Mouse (Mus musculus): ENCODE measurements at regions not wholly inside any gene's neighbourhood (a gene's known extent, or its start where the extent isn't known, plus 50 kb on each side); places are given as distances from the start of the nearest gene placed in this dataset.

DNA sequence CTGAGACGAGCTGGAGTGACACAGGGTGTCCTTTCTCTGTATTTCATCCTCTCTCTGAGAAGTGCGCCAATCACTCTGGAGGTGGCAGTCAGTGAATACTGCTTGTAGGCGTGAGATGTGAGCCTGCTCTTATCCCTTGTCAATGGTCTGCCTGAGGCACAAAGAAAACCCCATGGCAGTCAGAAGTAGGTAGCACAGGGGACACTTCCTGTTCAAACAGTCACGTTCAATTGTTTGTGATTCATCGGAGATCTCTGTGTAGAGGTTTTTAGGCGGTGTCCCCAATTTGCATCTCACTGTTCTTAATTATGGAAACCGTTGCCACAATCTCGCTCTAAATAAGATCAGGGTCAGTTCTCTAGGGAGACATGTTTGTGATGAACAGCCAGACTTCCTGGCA is 447.7 kb downstream of the Glrx3 start:
- no peak overlapping the region for H3K27ac ChIP-seq (replicated peaks; ENCODE audit: insufficient read depth, low read depth, low read length)
- 65% methylated on average over 8 of the region's 8 CpGs for WGBS

DNA sequence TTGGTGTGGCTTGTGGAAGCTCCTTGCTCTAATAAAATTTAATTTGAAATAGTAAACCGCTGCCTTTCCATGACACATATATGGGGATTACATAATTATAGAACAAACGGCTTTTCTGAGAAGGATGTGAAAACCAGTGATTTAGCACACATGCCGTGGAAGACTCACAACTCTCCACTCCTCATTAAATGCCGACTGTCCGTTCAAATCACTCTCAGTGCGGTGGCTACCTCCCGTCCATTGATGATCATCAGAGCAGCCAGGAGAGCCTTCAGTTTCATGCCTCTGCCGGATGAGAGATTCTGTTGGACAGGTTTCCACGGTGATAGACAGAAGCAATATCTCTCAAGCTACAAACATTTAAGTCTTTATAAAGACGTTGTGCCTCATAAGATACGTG is 451.3 kb downstream of the Glrx3 start:
- no peak for DNase-seq (ENCODE audit: extremely low read depth, low read depth, low spot score)
- no peaks in the 10 kb centered on the region for H3K36me3 ChIP-seq (ENCODE audit: control insufficient read depth, insufficient read depth, low read length)
- no peak overlapping the region for H3K9ac ChIP-seq (ENCODE audit: low read depth, low read length)
- H3K27me3 ChIP-seq (ENCODE audit: control insufficient read depth, insufficient read depth, low read length): no peaks in the 10 kb centered on the region
- no peaks in the 10 kb centered on the region for H3K4me1 ChIP-seq (ENCODE audit: control insufficient read depth, insufficient read depth, low read length)
- no peaks in the 10 kb centered on the region for H3K79me2 ChIP-seq (ENCODE audit: control insufficient read depth, insufficient read depth, low read length)
- H3K27ac ChIP-seq (replicated peaks; ENCODE audit: insufficient read depth, low read depth, low read length): no peak overlapping the region
- WGBS: 88% methylated on average over 11 of the region's 11 CpGs
- TF ChIP-seq CTCF (IDR thresholded peaks at IDR 0.05; ENCODE audit: low read depth, low read length) (no peak), POLR2A (IDR thresholded peaks at IDR 0.05; ENCODE audit: extremely low read depth, insufficient read depth, low read length) (no peak)
- no peak overlapping the region for H3K4me3 ChIP-seq (ENCODE audit: insufficient read depth, low read depth, low read length)

More for the DNA sequence above, 447.7 kb downstream of the Glrx3 start:
- no peaks in the 10 kb centered on the region for H3K27me3 ChIP-seq (ENCODE audit: control insufficient read depth, insufficient read depth, low read length)
- no peak for TF ChIP-seq POLR2A (IDR thresholded peaks at IDR 0.05; ENCODE audit: extremely low read depth, insufficient read depth, low read length)
- TF ChIP-seq CTCF (IDR thresholded peaks at IDR 0.05; ENCODE audit: low read depth, low read length): no peak
- no peak overlapping the region for H3K9ac ChIP-seq (ENCODE audit: low read depth, low read length)
- H3K4me3 ChIP-seq (ENCODE audit: insufficient read depth, low read depth, low read length): no peak overlapping the region
- no peaks in the 10 kb centered on the region for H3K79me2 ChIP-seq (ENCODE audit: control insufficient read depth, insufficient read depth, low read length)
- no peaks in the 10 kb centered on the region for H3K4me1 ChIP-seq (ENCODE audit: control insufficient read depth, insufficient read depth, low read length)
- no peak for DNase-seq (ENCODE audit: extremely low read depth, low read depth, low spot score)
- no peaks in the 10 kb centered on the region for H3K36me3 ChIP-seq (ENCODE audit: control insufficient read depth, insufficient read depth, low read length)

DNA sequence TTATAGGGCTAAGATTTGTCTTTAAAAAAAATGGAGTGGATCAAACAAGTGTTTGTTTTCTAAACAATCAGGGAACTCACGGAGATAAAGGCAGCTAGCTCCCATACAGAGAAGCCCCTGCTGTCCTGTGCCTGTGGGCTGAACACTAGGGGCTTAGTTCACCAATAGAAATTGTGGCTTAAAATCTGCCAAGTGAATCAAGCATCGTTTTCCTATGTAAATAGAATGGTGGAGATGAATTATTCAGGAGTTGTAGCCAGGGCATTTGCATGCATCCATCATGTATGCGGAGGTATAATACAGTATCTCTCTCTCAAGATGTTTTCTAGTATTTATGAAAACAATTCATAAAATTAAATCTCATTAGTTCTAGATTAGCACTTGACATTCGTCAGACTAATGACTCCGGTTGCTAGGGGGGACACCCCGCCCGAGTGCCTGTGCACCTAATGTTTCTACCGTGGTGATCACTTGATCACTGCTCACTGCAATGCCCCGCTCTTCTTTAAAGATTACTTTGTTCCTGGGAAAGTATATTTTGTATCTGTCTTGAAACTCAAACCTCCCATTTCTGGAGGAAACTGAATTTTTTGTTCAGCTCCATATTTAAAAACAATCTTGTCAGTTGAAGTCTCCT is 469.1 kb downstream of the Glrx3 start:
- Histone ChIP-seq H3K27me3 (ENCODE audit: control insufficient read depth, insufficient read depth, low read length) (no peaks in the 10 kb centered on the region), H3K36me3 (ENCODE audit: control insufficient read depth, insufficient read depth, low read length) (no peaks in the 10 kb centered on the region), H3K4me1 (ENCODE audit: control insufficient read depth, insufficient read depth, low read length) (no peaks in the 10 kb centered on the region), H3K4me3 (ENCODE audit: insufficient read depth, low read depth, low read length) (no peak overlapping the region), H3K79me2 (ENCODE audit: control insufficient read depth, insufficient read depth, low read length) (no peaks in the 10 kb centered on the region), H3K9ac (ENCODE audit: low read depth, low read length) (no peak overlapping the region), H3K27ac (replicated peaks; ENCODE audit: insufficient read depth, low read depth, low read length) (no peak overlapping the region)
- DNase-seq (ENCODE audit: extremely low read depth, low read depth, low spot score): no peak
- WGBS: 74% methylated on average over 9 of the region's 9 CpGs
- TF ChIP-seq CTCF (IDR thresholded peaks at IDR 0.05; ENCODE audit: low read depth, low read length): no peak
- TF ChIP-seq POLR2A (IDR thresholded peaks at IDR 0.05; ENCODE audit: extremely low read depth, insufficient read depth, low read length): no peak

DNA sequence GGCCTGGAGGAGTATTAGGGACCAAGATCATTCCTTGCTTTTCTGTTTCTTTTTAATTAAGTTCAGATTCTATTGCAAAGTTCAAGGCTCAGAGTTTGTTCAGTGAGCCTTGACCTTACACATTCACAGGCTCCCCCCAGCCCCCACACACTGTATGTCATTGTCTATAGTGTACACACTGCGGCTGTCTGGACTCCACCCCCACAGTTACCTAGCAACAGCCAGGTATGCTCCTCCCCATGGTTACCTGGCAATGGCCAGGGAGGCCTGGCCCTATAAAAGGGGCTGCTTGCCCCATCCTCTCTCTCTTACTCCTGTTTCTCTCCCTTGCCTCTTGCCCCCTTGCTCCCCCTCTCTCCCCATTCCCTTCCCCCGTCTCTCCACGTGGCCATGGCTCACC is 472.0 kb downstream of the Glrx3 start:
- Histone ChIP-seq H3K36me3 (ENCODE audit: control insufficient read depth, insufficient read depth, low read length) (no peaks in the 10 kb centered on the region), H3K9ac (ENCODE audit: low read depth, low read length) (no peak overlapping the region), H3K4me1 (ENCODE audit: control insufficient read depth, insufficient read depth, low read length) (no peaks in the 10 kb centered on the region), H3K79me2 (ENCODE audit: control insufficient read depth, insufficient read depth, low read length) (no peaks in the 10 kb centered on the region), H3K27ac (replicated peaks; ENCODE audit: insufficient read depth, low read depth, low read length) (no peak overlapping the region), H3K27me3 (ENCODE audit: control insufficient read depth, insufficient read depth, low read length) (no peaks in the 10 kb centered on the region), H3K4me3 (ENCODE audit: insufficient read depth, low read depth, low read length) (no peak overlapping the region)
- 29% methylated on average over 3 of the region's 3 CpGs for WGBS
- DNase-seq (ENCODE audit: extremely low read depth, low read depth, low spot score): no peak
- TF ChIP-seq CTCF (IDR thresholded peaks at IDR 0.05; ENCODE audit: low read depth, low read length) (no peak), POLR2A (IDR thresholded peaks at IDR 0.05; ENCODE audit: extremely low read depth, insufficient read depth, low read length) (no peak)

DNA sequence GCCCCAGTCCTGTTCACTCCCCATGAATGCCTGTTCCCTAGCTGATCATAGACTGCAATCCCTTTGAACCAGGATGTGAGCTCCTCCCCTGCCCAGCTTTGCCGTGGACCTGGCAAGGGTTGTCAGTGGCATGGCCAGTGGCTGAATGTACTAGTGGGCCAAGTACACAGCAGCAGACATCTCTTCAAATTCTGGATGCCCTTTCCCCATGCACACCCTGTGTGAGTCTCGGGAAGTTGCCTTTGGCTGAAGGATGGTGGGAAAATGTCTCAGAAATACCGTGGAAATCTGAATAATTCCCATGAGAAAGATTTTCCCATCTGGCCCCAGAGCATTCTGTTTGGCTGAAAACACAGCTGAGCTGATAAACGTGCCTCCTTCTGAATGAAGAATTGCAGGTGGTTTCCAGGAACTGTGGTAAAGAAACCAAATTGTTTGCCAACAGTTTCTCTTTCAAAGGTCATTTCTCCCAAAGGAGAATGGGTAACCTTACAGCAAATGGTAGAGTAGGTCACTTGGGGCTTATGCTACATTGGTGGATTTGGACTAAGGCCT is 476.2 kb downstream of the Glrx3 start:
- Histone ChIP-seq H3K9ac (ENCODE audit: low read depth, low read length) (no peak overlapping the region), H3K4me3 (ENCODE audit: insufficient read depth, low read depth, low read length) (no peak overlapping the region), H3K27me3 (ENCODE audit: control insufficient read depth, insufficient read depth, low read length) (no peaks in the 10 kb centered on the region), H3K36me3 (ENCODE audit: control insufficient read depth, insufficient read depth, low read length) (no peaks in the 10 kb centered on the region), H3K4me1 (ENCODE audit: control insufficient read depth, insufficient read depth, low read length) (no peaks in the 10 kb centered on the region), H3K27ac (replicated peaks; ENCODE audit: insufficient read depth, low read depth, low read length) (no peak overlapping the region), H3K79me2 (ENCODE audit: control insufficient read depth, insufficient read depth, low read length) (no peaks in the 10 kb centered on the region)
- TF ChIP-seq POLR2A (IDR thresholded peaks at IDR 0.05; ENCODE audit: extremely low read depth, insufficient read depth, low read length): no peak
- no peak for TF ChIP-seq CTCF (IDR thresholded peaks at IDR 0.05; ENCODE audit: low read depth, low read length)
- WGBS: 67% methylated on average over 4 of the region's 4 CpGs
- DNase-seq (ENCODE audit: extremely low read depth, low read depth, low spot score): no peak

DNA sequence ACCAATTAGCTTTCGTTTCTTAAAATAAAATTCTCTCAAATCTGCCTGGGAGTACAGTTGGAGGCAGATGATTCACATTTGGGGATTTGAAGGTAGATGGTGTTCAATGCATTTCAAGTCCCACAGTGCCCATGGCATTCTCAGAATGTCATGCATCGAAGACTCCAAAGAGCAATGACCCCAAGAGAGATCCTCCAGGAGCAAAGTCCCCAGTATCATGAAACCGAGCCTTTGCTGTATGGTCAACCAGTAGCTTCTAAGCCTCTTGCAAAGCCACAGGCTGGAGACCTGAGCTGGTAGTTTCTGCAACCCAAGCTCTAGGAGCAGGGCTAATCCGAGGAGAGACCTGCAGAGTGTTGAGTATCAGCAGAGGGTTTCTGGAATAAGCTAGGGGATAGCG is 477.1 kb downstream of the Glrx3 start:
- Histone ChIP-seq H3K4me1 (ENCODE audit: control insufficient read depth, insufficient read depth, low read length) (no peaks in the 10 kb centered on the region), H3K9ac (ENCODE audit: low read depth, low read length) (no peak overlapping the region), H3K4me3 (ENCODE audit: insufficient read depth, low read depth, low read length) (no peak overlapping the region), H3K27ac (replicated peaks; ENCODE audit: insufficient read depth, low read depth, low read length) (no peak overlapping the region), H3K36me3 (ENCODE audit: control insufficient read depth, insufficient read depth, low read length) (no peaks in the 10 kb centered on the region), H3K79me2 (ENCODE audit: control insufficient read depth, insufficient read depth, low read length) (no peaks in the 10 kb centered on the region), H3K27me3 (ENCODE audit: control insufficient read depth, insufficient read depth, low read length) (no peaks in the 10 kb centered on the region)
- TF ChIP-seq POLR2A (IDR thresholded peaks at IDR 0.05; ENCODE audit: extremely low read depth, insufficient read depth, low read length) (no peak), CTCF (IDR thresholded peaks at IDR 0.05; ENCODE audit: low read depth, low read length) (no peak)
- DNase-seq (ENCODE audit: extremely low read depth, low read depth, low spot score): no peak
- WGBS: 80% methylated on average over 5 of the region's 5 CpGs
